Mouse (Mus musculus): ENCODE results near the gene Gm15056. TPM values are rescaled to one million over a fixed set of nuclear protein-coding genes. Genes with fewer than 3 reads are reported as not detected.

The Gm15056 gene
- polyA plus RNA-seq (2012; rRNA removed): not detected in 2 replicates

- DNase-seq (ENCODE audit: extremely low spot score in 1 of 2, low spot score in 1 of 2): no peak
These were observed at the start of gene Gm15056 for GRCm38 (mm10) chr8:20902527-20902926. Gene Gm15056 (minus strand): TSS chr8:20902627.

- DNase-seq (ENCODE audit: extremely low spot score in 1 of 2, low spot score in 1 of 2): no peak
These were observed 42.2 kb upstream of the Gm15056 start, which contains the start of gene AY761185 for GRCm38 (mm10) chr8:20944610-20945009. Gene AY761185 (minus strand): TSS chr8:20944710.

DNA sequence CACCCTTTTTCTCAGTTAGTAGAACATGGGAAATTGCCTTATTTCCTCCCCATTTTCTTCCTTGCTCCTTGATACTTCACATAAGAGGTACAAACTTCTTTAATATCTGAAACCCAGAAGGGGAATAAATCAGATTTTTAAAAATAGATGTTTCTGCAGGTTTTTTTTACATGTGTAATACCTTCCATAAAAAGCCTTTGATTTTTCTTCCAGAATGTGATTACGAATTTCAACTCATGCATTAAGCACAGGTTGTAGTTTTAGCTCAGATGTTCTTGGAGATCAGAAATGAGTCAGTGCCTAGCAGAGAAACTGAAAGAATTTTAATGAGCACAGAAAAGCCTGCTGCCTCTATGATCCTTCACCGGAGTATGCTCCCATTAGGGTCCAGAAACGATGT is 19.5 kb upstream of the Gm15056 start, which contains the start of gene Gm6040:
TSS of gene Gm6040 (minus strand) at position 101 of the 400 bp plus-strand sequence.
- DNase-seq (ENCODE audit: extremely low spot score in 1 of 2, low spot score in 1 of 2): peak in 1 of 2 experiments; percentile 2

- DNase-seq (ENCODE audit: extremely low spot score in 1 of 2, low spot score in 1 of 2): no peak
These were observed 9.9 kb upstream of the Gm15056 start for GRCm38 (mm10) chr8:20912288-20912687.

DNA sequence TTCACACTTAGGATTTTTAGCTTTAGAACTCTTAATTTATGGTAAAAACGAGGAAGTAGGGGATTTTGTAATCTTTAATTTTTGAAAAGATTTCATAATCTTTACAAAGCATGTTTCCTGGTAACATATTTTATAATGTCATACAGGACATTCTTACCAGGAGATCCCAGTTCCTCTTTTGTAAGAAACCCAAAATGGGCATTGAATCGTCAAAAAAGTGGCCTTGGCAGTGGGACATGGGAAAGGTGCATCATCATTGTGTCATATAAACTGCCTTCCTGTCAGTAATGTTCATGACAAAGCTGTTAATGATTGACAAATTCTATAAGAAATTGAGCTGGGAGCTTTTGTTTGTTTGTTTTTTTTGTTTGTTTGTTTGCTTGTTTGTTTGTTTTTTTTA is 5.8 kb upstream of the Gm15056 start:
- no peak for DNase-seq (ENCODE audit: extremely low spot score in 1 of 2, low spot score in 1 of 2)

- DNase-seq (ENCODE audit: extremely low spot score in 1 of 2, low spot score in 1 of 2): no peak
These were observed 4.7 kb upstream of the Gm15056 start for GRCm38 (mm10) chr8:20907119-20907518.

DNA sequence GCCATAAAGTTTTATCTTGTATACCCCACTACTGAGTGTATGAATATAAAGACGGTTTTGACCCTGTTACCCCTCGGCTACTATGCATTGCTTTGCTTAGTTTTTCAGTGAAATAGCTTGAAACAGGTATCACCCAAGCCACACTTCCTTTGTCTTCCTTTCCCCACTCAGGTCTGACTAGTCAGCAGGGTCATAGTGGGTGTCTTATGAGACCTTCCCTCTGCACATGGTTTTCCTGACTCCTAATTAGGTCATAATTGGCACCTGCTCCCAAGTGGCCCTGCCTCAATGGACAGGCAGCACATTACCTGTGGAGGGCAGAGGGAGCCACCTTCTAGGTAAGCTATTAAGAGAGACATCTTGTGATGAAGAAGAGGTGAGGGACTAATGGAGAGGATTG is 10.1 kb downstream of the Gm15056 start, which contains the start of gene Defb33:
TSS of gene Defb33 (plus strand) at position 301 of the 400 bp plus-strand sequence.
- no peak for DNase-seq (ENCODE audit: extremely low spot score in 1 of 2, low spot score in 1 of 2)

DNA sequence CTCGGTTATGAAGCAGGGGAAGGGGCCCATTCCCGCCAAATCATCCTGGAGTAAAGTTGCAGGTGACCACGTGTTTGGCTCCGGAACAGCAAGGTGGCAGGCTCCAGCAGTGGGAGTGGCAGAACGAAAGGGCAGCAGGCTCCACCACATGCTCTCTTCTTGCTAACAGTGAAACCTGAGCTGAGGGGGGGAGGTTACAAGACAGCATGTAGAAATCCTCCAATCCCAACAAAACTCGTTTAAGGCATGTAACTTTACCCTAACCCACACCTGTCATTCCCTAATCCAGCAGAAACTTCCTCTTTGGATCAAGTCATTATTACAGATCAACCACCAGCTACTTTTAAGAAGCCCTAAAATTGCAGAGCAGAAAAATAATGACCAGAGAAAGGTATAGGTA is 27.8 kb downstream of the Gm15056 start:
- no peak for DNase-seq (ENCODE audit: extremely low spot score in 1 of 2, low spot score in 1 of 2)

Other genes with a start within 250 kb of the Gm15056 start
- not detected in 2 replicates for gene Defb33, start 10.0 kb downstream of the Gm15056 start, polyA plus RNA-seq (2012; rRNA removed)
- not detected in 2 replicates for gene Gm6040, start 19.4 kb upstream of the Gm15056 start, polyA plus RNA-seq (2012; rRNA removed)
- gene AY761185, start 42.1 kb upstream of the Gm15056 start, polyA plus RNA-seq (2012; rRNA removed): not detected in 2 replicates
- gene Defa21, start 122.9 kb upstream of the Gm15056 start, polyA plus RNA-seq (2012; rRNA removed): not detected in 2 replicates
- not detected in 2 replicates for gene Defa23, start 152.4 kb upstream of the Gm15056 start, polyA plus RNA-seq (2012; rRNA removed)
- not detected in 2 replicates for gene Defa35, start 162.4 kb upstream of the Gm15056 start, polyA plus RNA-seq (2012; rRNA removed)
- gene Defa25, start 181.8 kb upstream of the Gm15056 start, polyA plus RNA-seq (2012; rRNA removed): not detected in 2 replicates
- not detected in 2 replicates for gene Gm14851, start 193.4 kb upstream of the Gm15056 start, polyA plus RNA-seq (2012; rRNA removed)
- not detected in 2 replicates for gene Defa30, start 232.0 kb upstream of the Gm15056 start, polyA plus RNA-seq (2012; rRNA removed)